Mouse (Mus musculus) limb, embryonic 11.5 days (tissue): Measurements from ENCODE around the gene Wdr89. TPM values are rescaled to one million over a fixed set of nuclear protein-coding genes. Genes with fewer than 3 reads are reported as not detected.
A peak's percentile ranks its signal among the peaks of the same experiment; 100 is the strongest.

ENCODE experiments used
- ATAC-seq: fragments of 200-750 bp; cut with Nextera tagmentation; 2 replicates; pipeline ENCODE4 v1.8.0; 2017; ENCODE audit warnings: low read depth; ENCODE audit not compliant: insufficient number of reproducible peaks, low FRiP score, low TSS enrichment
- DNase-seq: peaks from one replicate; pipeline ENCODE4 v3.0.0-alpha.2; 2015; ENCODE audit warnings: low spot score
- H3K27ac ChIP-seq: fragments of 300-500 bp; sonication (generic); replicated peaks from 2 replicates; pipeline ENCODE4 v1.5.1; 2014; ENCODE audit warnings: low read depth, mild to moderate bottlenecking, low read length
- H3K27me3 ChIP-seq: fragments of 300-500 bp; sonication (generic); 2 replicates; pipeline ENCODE4 v1.6.1; 2014; ENCODE audit warnings: mild to moderate bottlenecking, low read length, mixed read lengths; ENCODE audit not compliant: control insufficient read depth, insufficient read depth
- H3K36me3 ChIP-seq: fragments of 300-500 bp; sonication (generic); 2 replicates; pipeline ENCODE4 v1.6.1; 2014; ENCODE audit warnings: mild to moderate bottlenecking, low read length, moderate library complexity, mixed read lengths; ENCODE audit not compliant: control insufficient read depth, insufficient read depth
- H3K4me1 ChIP-seq: fragments of 300-500 bp; sonication (generic); 2 replicates; pipeline ENCODE4 v1.6.1; 2014; ENCODE audit warnings: low read length, mixed read lengths; ENCODE audit not compliant: control insufficient read depth, insufficient read depth
- H3K4me2 ChIP-seq: fragments of 300-500 bp; sonication (generic); 2 replicates; pipeline ENCODE4 v1.6.1; 2014; ENCODE audit warnings: low read depth, mild to moderate bottlenecking, moderate library complexity; ENCODE audit not compliant: severe bottlenecking
- H3K4me3 ChIP-seq: fragments of 300-500 bp; sonication (generic); 2 replicates; pipeline ENCODE4 v1.5.1; 2014; ENCODE audit warnings: low read depth, low read length
- H3K9ac ChIP-seq: fragments of 300-500 bp; sonication (generic); 2 replicates; pipeline ENCODE4 v1.6.1; 2014; ENCODE audit warnings: mild to moderate bottlenecking, low read length
- H3K9me3 ChIP-seq: fragments of 300-500 bp; sonication (generic); 2 replicates; pipeline ENCODE4 v1.6.1; 2016; ENCODE audit warnings: low read length; ENCODE audit not compliant: control insufficient read depth
- WGBS: fragments of 180-500 bp; shearing (Covaris S2); extraction: QIAGEN DNeasy Blood & Tissue Kit; methylation state at CpG from one replicate; pipeline ENCODE4 v1.1.7; 2014; 5-methylcytosine and 5-hydroxymethylcytosine counted together
- polyA plus RNA-seq: library from polyadenylated mRNA; unstranded; fragments of >200 nt; fragmentation: Nextera tagmentation; extraction: Ambion mirVana; gene quantifications from 2 replicates; pipeline ENCODE4 v1.2.1, GENCODE M21; 2014

The Wdr89 gene
- polyA plus RNA-seq, 1 experiment from 2014 or later, result 14.4 TPM

GRCm38 (mm10) chr12:75616841-75617240 is 52.5 kb downstream of the Wdr89 start:
- H3K36me3 ChIP-seq, result no peaks in the 10 kb centered on the region

GRCm38 (mm10) chr12:75616158-75616791 is 53.1 kb downstream of the Wdr89 start:
- ATAC-seq, result peak; percentile 57; the same call in 1 of the 2 replicates
- 6% methylated on average over 23 of the region's 24 CpGs for WGBS
- DNase-seq, result peak; percentile 53

More at GRCm38 (mm10) chr12:75616841-75617240, 52.5 kb downstream of the Wdr89 start:
- no peak overlapping the region for H3K4me2 ChIP-seq
- no peaks in the 10 kb centered on the region for H3K4me1 ChIP-seq
- no peak overlapping the region for H3K4me3 ChIP-seq
- no peaks in the 10 kb centered on the region for H3K27me3 ChIP-seq
- no peak overlapping the region for H3K27ac ChIP-seq
- ATAC-seq (no peak), DNase-seq (no peak)
- 69% methylated on average over 8 of the region's 8 CpGs for WGBS
- H3K9ac ChIP-seq, result no peak overlapping the region
- no peaks in the 10 kb centered on the region for H3K9me3 ChIP-seq

GRCm38 (mm10) chr12:75615556-75615955 is 53.8 kb downstream of the Wdr89 start:
- Histone ChIP-seq H3K36me3 (no peaks in the 10 kb centered on the region), H3K27me3 (no peaks in the 10 kb centered on the region), H3K4me3 (no peak overlapping the region), H3K9me3 (no peaks in the 10 kb centered on the region), H3K4me1 (no peaks in the 10 kb centered on the region), H3K4me2 (no peak overlapping the region), H3K9ac (no peak overlapping the region), H3K27ac (no peak overlapping the region)
- WGBS, result 54% methylated on average over 3 of the region's 3 CpGs
- no peak for ATAC-seq
- no peak for DNase-seq

More at GRCm38 (mm10) chr12:75616158-75616791, 53.1 kb downstream of the Wdr89 start:
- Histone ChIP-seq H3K9ac (no peak overlapping the region), H3K9me3 (no peaks in the 10 kb centered on the region), H3K27ac (no peak overlapping the region), H3K27me3 (no peaks in the 10 kb centered on the region), H3K4me3 (peak overlapping the region; percentile 8; the same call in 1 of the 2 replicates), H3K4me2 (peak overlapping the region; percentile 42; the same call in 1 of the 2 replicates), H3K36me3 (no peaks in the 10 kb centered on the region), H3K4me1 (no peaks in the 10 kb centered on the region)

GRCm38 (mm10) chr12:75612711-75613110 is 56.6 kb downstream of the Wdr89 start:
- ATAC-seq, result no peak
- Histone ChIP-seq H3K9ac (no peak overlapping the region), H3K9me3 (no peaks in the 10 kb centered on the region), H3K4me1 (no peaks in the 10 kb centered on the region), H3K4me3 (no peak overlapping the region), H3K36me3 (no peaks in the 10 kb centered on the region), H3K4me2 (no peak overlapping the region), H3K27ac (no peak overlapping the region), H3K27me3 (no peaks in the 10 kb centered on the region)
- 79% methylated on average over 7 of the region's 7 CpGs for WGBS
- no peak for DNase-seq

GRCm38 (mm10) chr12:75599490-75599889 is 69.8 kb downstream of the Wdr89 start:
- no peak for ATAC-seq
- 14% methylated on average over 4 of the region's 4 CpGs for WGBS
- Histone ChIP-seq H3K27me3 (no peaks in the 10 kb centered on the region), H3K9me3 (no peaks in the 10 kb centered on the region), H3K4me2 (no peak overlapping the region), H3K4me3 (no peak overlapping the region), H3K36me3 (no peaks in the 10 kb centered on the region), H3K4me1 (0 out of 2 replicates have a peak, but pooled peaks cover 2% of the 10 kb centered on the region), H3K9ac (no peak overlapping the region), H3K27ac (no peak overlapping the region)
- peak; percentile 65 for DNase-seq

- no peak overlapping the region for H3K4me2 ChIP-seq
- DNase-seq (no peak), ATAC-seq (no peak)
- H3K4me1 ChIP-seq, result peaks cover 2% of the 10 kb centered on the region; the same call in 1 of the 2 replicates
- no peak overlapping the region for H3K4me3 ChIP-seq
- H3K27ac ChIP-seq, result no peak overlapping the region
- WGBS, result 71% methylated on average over 4 of the region's 4 CpGs
- no peaks in the 10 kb centered on the region for H3K9me3 ChIP-seq
- H3K36me3 ChIP-seq, result no peaks in the 10 kb centered on the region
- no peaks in the 10 kb centered on the region for H3K27me3 ChIP-seq
- H3K9ac ChIP-seq, result no peak overlapping the region
Observed at GRCm38 (mm10) chr12:75598988-75599387, 70.3 kb downstream of the Wdr89 start.

- Histone ChIP-seq H3K27me3 (no peaks in the 10 kb centered on the region), H3K9me3 (no peaks in the 10 kb centered on the region), H3K27ac (no peak overlapping the region), H3K4me2 (no peak overlapping the region), H3K9ac (no peak overlapping the region), H3K36me3 (peaks cover 3% of the 10 kb centered on the region; the same call in 1 of the 2 replicates), H3K4me3 (no peak overlapping the region), H3K4me1 (peaks cover 2% of the 10 kb centered on the region; the same call in 1 of the 2 replicates)
- ATAC-seq (no peak), DNase-seq (no peak)
- WGBS, result 87% methylated on average over 4 of the region's 4 CpGs
Observed at GRCm38 (mm10) chr12:75597707-75598106, 71.6 kb downstream of the Wdr89 start.

GRCm38 (mm10) chr12:75596154-75597002 is 73.0 kb downstream of the Wdr89 start, which contains the start of gene Ppp2r5e:
Ppp2r5e (minus strand) TSS chr12:75596245.
- Histone ChIP-seq H3K9ac (peak within 1 kb of the TSS; percentile 98), H3K4me1 (peaks cover 2% of the 10 kb centered on the region; the same call in 1 of the 2 replicates), H3K4me3 (peak within 1 kb of the TSS; percentile 96), H3K27me3 (no peaks in the 10 kb centered on the region), H3K4me2 (peak within 1 kb of the TSS; percentile 80), H3K27ac (peak within 1 kb of the TSS; percentile 94), H3K9me3 (no peaks in the 10 kb centered on the region), H3K36me3 (peaks cover 3% of the 10 kb centered on the region)
- ATAC-seq (peak; percentile 99), DNase-seq (peak; percentile 99)
- under 1% methylated on average over 72 of the region's 72 CpGs for WGBS
